Mouse (Mus musculus) skeletal muscle tissue, adult 2 months (tissue): ENCODE measurements at regions not wholly inside any gene's neighbourhood (a gene's known extent, or its start where the extent isn't known, plus 50 kb on each side); places are given as distances from the start of the nearest gene placed in this dataset.

Experiments used
- DNase-seq: peaks from one replicate; pipeline ENCODE4 v3.0.0-alpha.2; 2012; ENCODE audit warnings: low read depth, low spot score

- no peak for DNase-seq
These were observed 141.3 kb downstream of the Gm826 start for GRCm38 (mm10) chr2:160192661-160193060.

GRCm38 (mm10) chr2:160186106-160186505 lies 147.9 kb downstream of the Gm826 start:
- DNase-seq = no peak

- peak; percentile 35 for DNase-seq
These were observed 162.9 kb downstream of the Gm826 start for GRCm38 (mm10) chr2:160170975-160171515.

- DNase-seq = no peak
These were observed 175.2 kb downstream of the Gm826 start for GRCm38 (mm10) chr2:160158599-160159261.

- no peak for DNase-seq
These were observed 180.2 kb downstream of the Gm826 start for GRCm38 (mm10) chr2:160153781-160154180.

GRCm38 (mm10) chr2:160152101-160152500 lies 181.9 kb downstream of the Gm826 start:
- DNase-seq = peak; percentile 33

GRCm38 (mm10) chr2:160148936-160149335 lies 185.0 kb downstream of the Gm826 start:
- DNase-seq = no peak

- DNase-seq = no peak
These were observed 185.4 kb downstream of the Gm826 start for GRCm38 (mm10) chr2:160148516-160148915.

- DNase-seq = no peak
These were observed 185.9 kb downstream of the Gm826 start for GRCm38 (mm10) chr2:160148031-160148430.

GRCm38 (mm10) chr2:160140166-160140740 lies 193.7 kb downstream of the Gm826 start:
- no peak for DNase-seq

GRCm38 (mm10) chr2:160138091-160138490 lies 195.9 kb downstream of the Gm826 start:
- no peak for DNase-seq

GRCm38 (mm10) chr2:160131797-160132196 lies 202.2 kb downstream of the Gm826 start:
- no peak for DNase-seq

- DNase-seq = no peak
These were observed 202.6 kb downstream of the Gm826 start for GRCm38 (mm10) chr2:160131386-160131785.

GRCm38 (mm10) chr2:160117148-160117547 lies 216.8 kb downstream of the Gm826 start:
- no peak for DNase-seq

- no peak for DNase-seq
These were observed 222.7 kb downstream of the Gm826 start for GRCm38 (mm10) chr2:160111176-160111692.

GRCm38 (mm10) chr2:160093078-160093477 lies 240.9 kb downstream of the Gm826 start:
- no peak for DNase-seq

GRCm38 (mm10) chr2:160085999-160086398 lies 248.0 kb downstream of the Gm826 start:
- DNase-seq = peak; percentile 19

- no peak for DNase-seq
These were observed 250.3 kb downstream of the Gm826 start for GRCm38 (mm10) chr2:160083674-160084073.

GRCm38 (mm10) chr2:160082106-160082653 lies 251.8 kb downstream of the Gm826 start:
- no peak for DNase-seq

GRCm38 (mm10) chr2:160075694-160076093 lies 258.3 kb downstream of the Gm826 start:
- DNase-seq = no peak

GRCm38 (mm10) chr2:160070441-160070840 lies 263.5 kb downstream of the Gm826 start:
- peak; percentile 33 for DNase-seq

- DNase-seq = no peak
These were observed 265.2 kb downstream of the Gm826 start for GRCm38 (mm10) chr2:160068772-160069171.

GRCm38 (mm10) chr2:160067904-160068303 lies 266.1 kb downstream of the Gm826 start:
- no peak for DNase-seq
